Mouse (Mus musculus): ENCODE data around the gene Olfr221. TPM values are rescaled to one million over a fixed set of nuclear protein-coding genes. Genes with fewer than 3 reads are reported as not detected.
"Not testable (repeated sequence)": the region's sequence is repeated elsewhere in the genome, so short reads cannot be mapped to it uniquely, and the experiment has no call there.

The Olfr221 gene
- polyA plus RNA-seq (2015; fragmentation: Nextera tagmentation; extraction: Ambion mirVana): not detected in 2 replicates

GRCm38 (mm10) chr14:52042359-52042758 lies at the start of gene Olfr221:
Olfr221 (minus strand) TSS chr14:52042459.
- ATAC-seq; H3K4me2 ChIP-seq; H3K27ac ChIP-seq; H3K36me3 ChIP-seq (ENCODE audit: poor library complexity, severe bottlenecking); H3K9ac ChIP-seq; H3K27me3 ChIP-seq; H3K4me3 ChIP-seq; H3K9me3 ChIP-seq (replicated peaks): not testable (repeated sequence)
- H3K4me1 ChIP-seq: peaks cover 12% of the 10 kb centered on the region; the same call in 1 of the 2 replicates
- 70% methylated on average over 3 of the region's 3 CpGs for WGBS

DNA sequence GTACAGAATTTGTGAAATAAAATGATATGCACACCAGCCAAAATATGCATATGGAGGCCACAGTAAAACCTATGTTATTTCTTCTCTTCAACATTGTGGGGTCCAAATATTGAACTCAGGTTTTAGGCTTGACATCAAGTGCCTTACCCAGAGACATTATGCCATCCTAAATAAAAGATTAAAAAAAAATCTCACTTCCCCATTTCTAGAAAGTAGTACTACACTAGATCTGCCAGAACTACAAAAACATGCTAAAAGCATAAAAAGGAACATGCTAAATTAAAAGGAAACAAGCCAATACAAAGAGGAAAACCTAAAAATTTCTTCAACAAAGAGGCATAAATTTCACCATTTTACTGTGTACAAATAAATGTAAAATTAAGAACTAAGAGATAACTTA lies 40.8 kb upstream of the Olfr221 start:
- no peak for ATAC-seq
- Histone ChIP-seq H3K9ac (no peak overlapping the region), H3K27ac (no peak overlapping the region), H3K4me2 (no peak overlapping the region), H3K9me3 (replicated peaks) (no peaks in the 10 kb centered on the region), H3K36me3 (ENCODE audit: poor library complexity, severe bottlenecking) (peaks cover 60% of the 10 kb centered on the region), H3K4me1 (no peaks in the 10 kb centered on the region), H3K27me3 (no peaks in the 10 kb centered on the region), H3K4me3 (no peak overlapping the region)

- Histone ChIP-seq H3K4me3 (no peak overlapping the region), H3K9ac (no peak overlapping the region), H3K36me3 (ENCODE audit: poor library complexity, severe bottlenecking) (peaks cover 62% of the 10 kb centered on the region), H3K27ac (no peak overlapping the region), H3K9me3 (replicated peaks) (no peaks in the 10 kb centered on the region), H3K4me2 (no peak overlapping the region), H3K4me1 (no peaks in the 10 kb centered on the region), H3K27me3 (no peaks in the 10 kb centered on the region)
- 93% methylated on average over 15 of the region's 15 CpGs for WGBS
- ATAC-seq: 0 out of 2 replicates have a peak, but pooled peaks have one; percentile 16
These were observed 29.4 kb upstream of the Olfr221 start for GRCm38 (mm10) chr14:52071599-52072137.

- peaks cover 10% of the 10 kb centered on the region for H3K36me3 ChIP-seq (ENCODE audit: poor library complexity, severe bottlenecking)
- H3K4me3 ChIP-seq: no peak overlapping the region
- H3K27ac ChIP-seq: no peak overlapping the region
- H3K4me1 ChIP-seq: no peaks in the 10 kb centered on the region
- no peaks in the 10 kb centered on the region for H3K9me3 ChIP-seq (replicated peaks)
- no peak overlapping the region for H3K9ac ChIP-seq
- no peak overlapping the region for H3K4me2 ChIP-seq
- 66% methylated on average over 4 of the region's 4 CpGs for WGBS
- no peaks in the 10 kb centered on the region for H3K27me3 ChIP-seq
- ATAC-seq: no peak
These were observed 23.9 kb upstream of the Olfr221 start for GRCm38 (mm10) chr14:52066135-52066534.

GRCm38 (mm10) chr14:52061798-52062197 lies 19.5 kb upstream of the Olfr221 start:
- no peak overlapping the region for H3K4me3 ChIP-seq
- no peak for ATAC-seq
- H3K9me3 ChIP-seq (replicated peaks): no peaks in the 10 kb centered on the region
- no peaks in the 10 kb centered on the region for H3K36me3 ChIP-seq (ENCODE audit: poor library complexity, severe bottlenecking)
- WGBS: 88% methylated on average over 8 of the region's 8 CpGs
- H3K4me1 ChIP-seq: no peaks in the 10 kb centered on the region
- no peak overlapping the region for H3K9ac ChIP-seq
- no peak overlapping the region for H3K27ac ChIP-seq
- no peak overlapping the region for H3K4me2 ChIP-seq
- H3K27me3 ChIP-seq: no peaks in the 10 kb centered on the region

DNA sequence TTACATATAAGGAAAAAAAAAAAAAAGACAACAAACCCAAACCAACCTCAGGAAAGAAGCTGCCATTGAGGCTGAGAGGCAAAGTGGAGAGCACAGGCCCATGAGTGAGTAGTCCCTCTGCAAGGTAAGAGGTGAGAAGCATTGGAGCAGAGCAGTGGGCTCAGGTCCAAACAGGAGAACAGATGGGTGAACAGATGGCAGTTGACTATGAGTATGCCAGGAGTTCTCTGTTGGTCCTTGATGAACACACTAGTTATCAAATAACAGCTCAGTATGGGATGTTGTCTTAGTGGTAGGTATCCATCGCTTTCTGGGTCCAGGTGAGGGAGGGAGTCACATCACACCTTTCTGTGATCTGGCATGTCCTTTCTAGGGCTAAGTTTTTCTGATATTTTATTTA lies 18.5 kb upstream of the Olfr221 start:
- no peaks in the 10 kb centered on the region for H3K36me3 ChIP-seq (ENCODE audit: poor library complexity, severe bottlenecking)

GRCm38 (mm10) chr14:52059982-52060381 lies 17.7 kb upstream of the Olfr221 start:
- Histone ChIP-seq H3K27me3 (no peaks in the 10 kb centered on the region), H3K36me3 (ENCODE audit: poor library complexity, severe bottlenecking) (no peaks in the 10 kb centered on the region), H3K9me3 (replicated peaks) (no peaks in the 10 kb centered on the region), H3K4me1 (no peaks in the 10 kb centered on the region), H3K9ac (no peak overlapping the region), H3K4me3 (no peak overlapping the region), H3K27ac (no peak overlapping the region), H3K4me2 (no peak overlapping the region)
- 64% methylated on average over 4 of the region's 4 CpGs for WGBS
- ATAC-seq: no peak

More for the DNA sequence above, 18.5 kb upstream of the Olfr221 start:
- WGBS: 81% methylated on average over 1 of the region's 1 CpGs
- Histone ChIP-seq H3K9me3 (replicated peaks) (no peaks in the 10 kb centered on the region), H3K27me3 (no peaks in the 10 kb centered on the region), H3K4me2 (no peak overlapping the region), H3K27ac (no peak overlapping the region), H3K9ac (no peak overlapping the region), H3K4me1 (no peaks in the 10 kb centered on the region), H3K4me3 (no peak overlapping the region)
- ATAC-seq: no peak

DNA sequence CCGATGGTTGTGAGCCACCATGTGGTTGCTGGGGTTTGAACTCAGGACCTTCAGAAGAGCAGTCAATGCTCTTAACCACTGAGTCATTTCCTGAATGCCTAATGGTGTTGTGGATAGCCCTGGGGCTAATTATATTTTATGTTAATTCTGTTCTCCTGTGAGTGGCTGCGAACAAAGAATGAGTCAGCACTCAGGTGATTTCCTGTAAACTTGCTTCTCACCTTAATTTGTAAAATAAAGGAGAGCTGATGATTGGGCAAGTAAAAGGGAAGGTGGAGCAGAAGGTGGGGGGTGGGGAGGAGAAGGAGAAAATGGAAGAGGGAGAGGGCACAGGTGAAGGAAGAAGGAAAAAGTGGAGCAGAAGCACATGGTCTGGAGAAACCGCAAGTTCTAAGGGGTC lies 10.5 kb upstream of the Olfr221 start:
- not testable (repeated sequence) for H3K4me2 ChIP-seq; H3K4me3 ChIP-seq; H3K9me3 ChIP-seq (replicated peaks); H3K36me3 ChIP-seq (ENCODE audit: poor library complexity, severe bottlenecking); H3K27me3 ChIP-seq; H3K9ac ChIP-seq; H3K27ac ChIP-seq; ATAC-seq; H3K4me1 ChIP-seq
- 89% methylated on average over 3 of the region's 3 CpGs for WGBS

DNA sequence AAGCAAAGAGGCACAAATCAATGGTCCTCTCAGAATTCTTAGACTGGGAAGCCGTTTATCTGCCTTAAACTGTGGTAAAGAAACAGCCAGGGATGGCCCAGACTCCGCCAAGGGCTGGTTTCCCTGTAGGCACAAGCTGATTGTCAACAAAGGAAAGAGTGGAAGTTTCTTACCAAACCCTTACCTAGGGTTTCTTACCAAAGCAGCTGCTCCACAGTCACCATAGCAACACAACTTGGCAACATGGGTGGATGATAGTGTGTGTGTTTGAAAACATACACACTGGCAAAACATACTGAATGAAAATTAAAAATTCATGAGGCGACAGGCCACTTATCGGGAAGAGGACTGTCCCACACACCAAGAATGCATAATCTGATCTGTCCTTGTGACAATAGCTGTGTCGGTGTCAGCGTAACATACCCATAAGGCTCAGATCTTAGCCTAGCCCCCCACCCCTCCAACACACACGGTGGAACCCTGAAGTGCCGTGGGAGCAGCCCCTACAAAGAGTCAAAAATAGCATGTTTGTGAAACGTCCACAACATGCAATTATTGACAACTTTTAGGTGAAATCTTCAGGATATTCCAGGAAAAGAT lies 3.8 kb upstream of the Olfr221 start:
- Histone ChIP-seq H3K9me3 (replicated peaks) (no peaks in the 10 kb centered on the region), H3K9ac (no peak overlapping the region), H3K4me2 (no peak overlapping the region), H3K4me3 (no peak overlapping the region), H3K4me1 (peaks cover 12% of the 10 kb centered on the region; the same call in 1 of the 2 replicates), H3K27me3 (no peaks in the 10 kb centered on the region), H3K27ac (no peak overlapping the region), H3K36me3 (ENCODE audit: poor library complexity, severe bottlenecking) (no peaks in the 10 kb centered on the region)
- peak; percentile 48; the same call in 1 of the 2 replicates for ATAC-seq
- 58% methylated on average over 9 of the region's 9 CpGs for WGBS

GRCm38 (mm10) chr14:52044901-52045678 lies 2.8 kb upstream of the Olfr221 start:
- H3K9me3 ChIP-seq (replicated peaks): no peaks in the 10 kb centered on the region
- peaks cover 12% of the 10 kb centered on the region; the same call in 1 of the 2 replicates for H3K4me1 ChIP-seq
- H3K27me3 ChIP-seq: no peaks in the 10 kb centered on the region
- H3K4me3 ChIP-seq: no peak overlapping the region
- no peak overlapping the region for H3K27ac ChIP-seq
- H3K36me3 ChIP-seq (ENCODE audit: poor library complexity, severe bottlenecking): no peaks in the 10 kb centered on the region
- no peak overlapping the region for H3K4me2 ChIP-seq
- WGBS: 16% methylated on average over 8 of the region's 8 CpGs
- no peak overlapping the region for H3K9ac ChIP-seq
- peak; percentile 53; the same call in 1 of the 2 replicates for ATAC-seq

DNA sequence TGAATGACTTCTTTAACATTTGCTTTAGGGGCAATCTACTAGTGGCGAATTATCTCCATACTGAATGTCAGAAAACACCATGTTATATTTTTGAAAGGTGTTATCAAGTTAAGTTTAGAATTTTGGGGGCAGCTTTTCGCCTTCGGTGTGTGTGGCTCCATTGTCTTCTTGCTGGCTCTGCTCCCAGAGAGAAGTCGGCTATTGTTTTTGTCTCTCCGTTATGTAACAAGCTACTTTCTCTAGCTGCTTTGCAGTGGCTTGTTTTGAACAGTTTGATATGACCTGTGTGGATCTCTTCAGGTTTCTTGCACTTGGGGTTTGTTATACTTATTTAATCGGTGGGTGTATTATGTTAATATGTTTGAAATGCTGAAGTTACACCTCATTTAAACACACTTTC lies 1.2 kb upstream of the Olfr221 start:
- H3K4me2 ChIP-seq: no peak overlapping the region
- H3K4me1 ChIP-seq: peaks cover 12% of the 10 kb centered on the region; the same call in 1 of the 2 replicates
- no peak for ATAC-seq
- H3K36me3 ChIP-seq (ENCODE audit: poor library complexity, severe bottlenecking): no peaks in the 10 kb centered on the region
- H3K9ac ChIP-seq: no peak overlapping the region
- no peaks in the 10 kb centered on the region for H3K27me3 ChIP-seq
- H3K4me3 ChIP-seq: no peak overlapping the region
- 61% methylated on average over 6 of the region's 6 CpGs for WGBS
- H3K9me3 ChIP-seq (replicated peaks): no peaks in the 10 kb centered on the region
- H3K27ac ChIP-seq: no peak overlapping the region

DNA sequence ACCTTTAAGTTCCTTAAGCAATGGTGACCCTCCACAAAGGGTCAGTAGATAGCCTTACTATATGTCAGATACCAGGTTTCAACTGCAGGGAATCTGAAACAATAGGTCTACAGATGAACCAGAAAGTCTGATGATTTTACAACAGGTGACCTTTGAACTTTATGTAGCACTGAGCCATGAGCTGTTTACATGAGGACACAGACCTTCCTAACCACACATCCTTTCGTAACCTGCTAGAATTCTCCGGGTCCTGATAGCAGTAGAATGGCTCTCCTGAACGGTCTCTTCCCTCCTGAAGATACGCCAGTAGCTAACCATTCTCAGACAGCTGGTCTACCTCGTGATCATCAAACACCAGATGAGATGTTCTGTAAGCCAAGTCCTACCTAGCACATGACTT lies 2.9 kb downstream of the Olfr221 start:
- WGBS: 89% methylated on average over 5 of the region's 5 CpGs
- no peak for ATAC-seq
- Histone ChIP-seq H3K4me3 (no peak overlapping the region), H3K36me3 (ENCODE audit: poor library complexity, severe bottlenecking) (no peaks in the 10 kb centered on the region), H3K4me2 (no peak overlapping the region), H3K4me1 (no peaks in the 10 kb centered on the region), H3K27ac (no peak overlapping the region), H3K9me3 (replicated peaks) (no peaks in the 10 kb centered on the region), H3K9ac (no peak overlapping the region), H3K27me3 (no peaks in the 10 kb centered on the region)
